Mouse (Mus musculus) stomach, embryonic 15.5 days (tissue): Measurements from ENCODE around the gene Pla1a. TPM values are rescaled to one million over a fixed set of nuclear protein-coding genes. Genes with fewer than 3 reads are reported as not detected.

Experiments used
- ATAC-seq: fragments of 200-750 bp; cut with Nextera tagmentation; 2 replicates; pipeline ENCODE4 v1.8.0; 2017; ENCODE audit warnings: low read depth, moderate number of reproducible peaks, moderate TSS enrichment; ENCODE audit not compliant: insufficient read depth, low FRiP score
- H3K27ac ChIP-seq: fragments of 300-500 bp; sonication (generic); 2 replicates; pipeline ENCODE4 v1.5.1; 2015; ENCODE audit warnings: mild to moderate bottlenecking, inconsistent platforms
- H3K27me3 ChIP-seq: fragments of 300-500 bp; sonication (generic); replicated peaks from 2 replicates; pipeline ENCODE4 v1.6.1; 2015; ENCODE audit warnings: inconsistent platforms
- H3K36me3 ChIP-seq: fragments of 300-500 bp; sonication (generic); 2 replicates; pipeline ENCODE4 v1.6.1; 2015; ENCODE audit warnings: inconsistent platforms
- H3K4me1 ChIP-seq: fragments of 300-500 bp; sonication (generic); 2 replicates; pipeline ENCODE4 v1.6.1; 2015; ENCODE audit warnings: inconsistent platforms
- H3K4me2 ChIP-seq: fragments of 300-500 bp; sonication (generic); 2 replicates; pipeline ENCODE4 v1.6.1; 2015; ENCODE audit warnings: mild to moderate bottlenecking, inconsistent platforms
- H3K4me3 ChIP-seq: fragments of 300-500 bp; sonication (generic); replicated peaks from 2 replicates; pipeline ENCODE4 v1.5.1; 2015; ENCODE audit warnings: inconsistent platforms
- H3K9ac ChIP-seq: fragments of 300-500 bp; sonication (generic); 2 replicates; pipeline ENCODE4 v1.6.1; 2015; ENCODE audit warnings: inconsistent platforms
- H3K9me3 ChIP-seq: fragments of 300-500 bp; sonication (generic); 2 replicates; pipeline ENCODE4 v1.6.1; 2016; ENCODE audit warnings: inconsistent platforms
- WGBS: fragments of 180-500 bp; shearing (Covaris S2); methylation state at CpG from one replicate; pipeline ENCODE4 v1.1.7; 2015; 5-methylcytosine and 5-hydroxymethylcytosine counted together
- polyA plus RNA-seq: library from polyadenylated mRNA; unstranded; fragments of >200 nt; fragmentation: Nextera tagmentation; extraction: Ambion mirVana; gene quantifications from 2 replicates; pipeline ENCODE4 v1.2.1, GENCODE M21; 2015

The Pla1a gene
- polyA plus RNA-seq, 1 experiment from 2014 or later, result 3.2 TPM

DNA sequence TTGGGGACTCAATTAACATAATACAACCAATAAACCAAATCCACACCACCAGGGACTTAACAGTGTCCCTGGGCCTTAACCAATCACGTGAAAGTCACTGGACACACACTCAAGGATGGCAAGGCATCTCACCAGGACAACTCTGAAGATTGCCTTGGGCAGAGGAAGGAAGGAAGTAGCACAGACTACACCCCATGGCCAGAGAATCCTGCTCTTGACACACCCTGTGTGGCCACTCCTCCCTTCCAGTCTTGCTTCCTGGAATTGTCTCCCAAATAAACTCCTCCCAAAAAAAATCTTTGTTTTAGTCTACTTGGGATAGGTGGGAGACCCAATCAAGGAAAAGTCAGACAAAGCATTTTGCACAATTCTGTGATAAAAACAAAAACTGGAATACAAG is 12.1 kb upstream of the Pla1a start:
- H3K4me3 ChIP-seq, result no peak overlapping the region
- no peak overlapping the region for H3K4me2 ChIP-seq
- no peak overlapping the region for H3K27ac ChIP-seq
- ATAC-seq, result no peak
- H3K4me1 ChIP-seq, result no peaks in the 10 kb centered on the region
- no peaks in the 10 kb centered on the region for H3K9me3 ChIP-seq
- H3K36me3 ChIP-seq, result peaks cover 36% of the 10 kb centered on the region
- WGBS, result 83% methylated on average over 1 of the region's 1 CpGs
- no peak overlapping the region for H3K9ac ChIP-seq
- H3K27me3 ChIP-seq, result no peaks in the 10 kb centered on the region

DNA sequence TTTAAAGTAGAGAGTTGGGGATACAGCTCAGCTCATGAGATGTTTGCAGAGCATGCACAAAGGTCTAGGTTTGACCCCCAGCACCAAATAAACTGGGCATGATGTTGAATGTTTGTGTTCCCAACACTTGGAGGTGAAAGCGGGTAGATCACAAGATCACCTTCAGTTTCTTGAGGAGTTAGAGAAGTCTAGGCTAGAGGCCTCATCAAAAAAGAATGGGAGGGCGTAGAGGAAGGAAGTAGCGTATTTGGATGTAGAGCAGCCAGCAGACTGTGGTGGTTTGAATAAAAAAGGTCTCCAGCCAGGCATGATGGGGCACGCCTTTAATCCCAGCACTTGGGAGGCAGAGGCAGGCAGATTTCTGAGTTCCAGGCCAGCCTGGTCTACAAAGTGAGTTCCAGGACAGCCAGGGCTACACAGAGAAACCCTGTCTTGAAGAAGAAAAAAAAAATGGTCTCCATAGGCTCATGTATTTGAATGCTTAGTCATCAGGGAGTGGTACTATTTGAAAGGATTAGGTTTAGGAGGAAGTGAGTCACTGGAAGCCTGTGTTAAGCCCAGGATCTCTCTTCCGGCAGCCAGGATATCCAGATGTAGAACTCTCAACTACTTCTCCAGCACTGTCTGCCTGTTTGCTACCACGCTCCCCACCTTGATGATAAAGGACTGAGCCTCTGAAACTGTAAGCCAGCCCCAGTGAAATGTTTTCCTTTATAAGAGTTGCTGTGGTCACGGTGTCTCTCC is 10.9 kb upstream of the Pla1a start:
- ATAC-seq, result no peak
- Histone ChIP-seq H3K9me3 (no peaks in the 10 kb centered on the region), H3K27me3 (no peaks in the 10 kb centered on the region), H3K4me3 (no peak overlapping the region), H3K27ac (no peak overlapping the region), H3K4me2 (no peak overlapping the region), H3K4me1 (no peaks in the 10 kb centered on the region), H3K9ac (no peak overlapping the region), H3K36me3 (peaks cover 36% of the 10 kb centered on the region)
- 93% methylated on average over 7 of the region's 7 CpGs for WGBS

DNA sequence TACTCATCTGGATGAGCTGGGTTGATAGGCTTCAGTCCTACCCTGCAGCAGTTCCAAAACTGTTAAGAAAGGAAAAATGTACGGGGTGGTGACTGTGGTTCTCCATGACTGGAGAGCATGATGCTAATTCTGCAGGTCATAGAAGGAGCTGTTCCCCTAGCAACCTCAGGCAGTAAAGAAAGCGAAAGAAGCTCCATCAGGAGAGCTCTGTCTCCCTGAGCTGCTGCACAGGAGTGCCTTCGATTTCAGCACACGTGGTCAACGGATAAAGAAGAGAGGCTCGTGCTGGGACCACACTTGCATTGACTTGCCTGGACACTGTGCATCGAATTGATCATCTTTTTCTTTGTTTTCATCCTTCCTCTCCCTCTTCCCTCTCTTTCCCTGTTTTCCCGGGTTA is 9.3 kb upstream of the Pla1a start:
- H3K4me1 ChIP-seq, result no peaks in the 10 kb centered on the region
- no peak for ATAC-seq
- H3K4me2 ChIP-seq, result no peak overlapping the region
- peaks cover 32% of the 10 kb centered on the region for H3K36me3 ChIP-seq
- H3K27ac ChIP-seq, result no peak overlapping the region
- no peak overlapping the region for H3K4me3 ChIP-seq
- no peaks in the 10 kb centered on the region for H3K27me3 ChIP-seq
- no peaks in the 10 kb centered on the region for H3K9me3 ChIP-seq
- WGBS, result 81% methylated on average over 8 of the region's 8 CpGs
- no peak overlapping the region for H3K9ac ChIP-seq

DNA sequence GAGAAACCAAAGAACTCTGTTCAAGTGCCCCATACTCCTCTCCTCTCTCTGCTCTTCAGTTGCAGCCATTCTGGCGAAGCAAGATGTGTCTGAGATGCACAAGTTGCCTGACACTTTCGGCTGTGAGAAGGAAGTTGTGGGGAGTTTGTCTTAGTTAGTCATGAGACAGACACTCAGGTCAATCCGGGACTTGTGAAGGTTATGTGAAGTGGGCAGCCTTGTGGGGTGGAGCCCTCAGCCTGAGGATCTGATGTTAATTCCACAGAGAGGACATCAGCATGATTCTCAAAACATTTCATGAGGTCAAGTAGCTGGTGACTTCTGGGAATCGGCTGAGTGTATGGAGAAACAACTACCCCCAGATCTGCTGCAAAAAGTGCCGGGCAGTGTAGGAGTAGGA is 8.7 kb upstream of the Pla1a start:
- Histone ChIP-seq H3K9ac (no peak overlapping the region), H3K4me1 (no peaks in the 10 kb centered on the region), H3K27me3 (no peaks in the 10 kb centered on the region), H3K4me3 (no peak overlapping the region), H3K27ac (no peak overlapping the region), H3K4me2 (no peak overlapping the region), H3K9me3 (no peaks in the 10 kb centered on the region), H3K36me3 (peaks cover 27% of the 10 kb centered on the region)
- ATAC-seq, result no peak
- WGBS, result 72% methylated on average over 5 of the region's 5 CpGs

DNA sequence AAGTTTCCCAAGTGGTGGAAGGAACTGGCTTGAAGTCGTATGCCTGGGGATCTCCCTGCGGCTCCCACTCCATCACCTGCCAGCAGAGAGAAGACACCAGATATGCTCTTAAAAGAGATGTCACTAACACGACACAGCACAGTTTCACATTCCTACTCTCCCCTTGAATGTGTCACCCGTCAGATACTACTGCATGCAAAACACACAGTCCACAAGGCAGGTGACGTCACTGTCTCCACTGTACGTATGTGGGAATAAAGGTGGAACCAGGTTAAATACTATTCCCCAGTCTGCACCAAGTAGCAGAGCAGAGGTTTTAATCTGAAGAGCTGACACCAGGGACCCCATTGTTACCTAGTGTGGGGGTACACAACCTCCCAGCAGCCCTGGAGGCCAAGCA is 7.5 kb upstream of the Pla1a start:
- no peak overlapping the region for H3K27ac ChIP-seq
- H3K36me3 ChIP-seq, result peaks cover 16% of the 10 kb centered on the region
- H3K27me3 ChIP-seq, result no peaks in the 10 kb centered on the region
- no peak for ATAC-seq
- H3K4me3 ChIP-seq, result no peak overlapping the region
- no peak overlapping the region for H3K9ac ChIP-seq
- no peaks in the 10 kb centered on the region for H3K9me3 ChIP-seq
- H3K4me1 ChIP-seq, result no peaks in the 10 kb centered on the region
- 70% methylated on average over 6 of the region's 6 CpGs for WGBS
- no peak overlapping the region for H3K4me2 ChIP-seq

DNA sequence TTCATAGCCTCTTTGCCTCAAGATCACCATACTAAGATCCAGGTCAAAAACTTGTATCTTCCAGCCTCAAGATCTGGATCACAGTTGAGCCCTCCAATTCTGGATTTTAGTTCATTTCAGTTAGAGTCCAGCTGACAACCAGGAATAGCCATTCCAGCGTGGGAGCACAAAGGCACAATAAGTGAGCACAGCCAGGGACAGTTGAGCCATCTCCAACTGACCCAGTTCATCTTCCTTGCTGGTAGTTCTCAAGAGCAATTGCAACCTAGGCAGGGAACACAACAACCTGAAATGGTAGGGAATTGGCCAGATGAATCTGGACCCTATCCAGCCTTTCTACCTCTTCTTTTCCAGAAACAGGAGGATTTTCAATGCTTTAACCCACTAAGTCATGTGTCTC is 6.2 kb upstream of the Pla1a start:
- H3K9ac ChIP-seq, result no peak overlapping the region
- H3K9me3 ChIP-seq, result no peaks in the 10 kb centered on the region
- 86% methylated on average over 1 of the region's 1 CpGs for WGBS
- H3K27ac ChIP-seq, result no peak overlapping the region
- H3K4me2 ChIP-seq, result no peak overlapping the region
- no peaks in the 10 kb centered on the region for H3K4me1 ChIP-seq
- peaks cover 6% of the 10 kb centered on the region for H3K36me3 ChIP-seq
- no peak for ATAC-seq
- no peaks in the 10 kb centered on the region for H3K27me3 ChIP-seq
- H3K4me3 ChIP-seq, result no peak overlapping the region

DNA sequence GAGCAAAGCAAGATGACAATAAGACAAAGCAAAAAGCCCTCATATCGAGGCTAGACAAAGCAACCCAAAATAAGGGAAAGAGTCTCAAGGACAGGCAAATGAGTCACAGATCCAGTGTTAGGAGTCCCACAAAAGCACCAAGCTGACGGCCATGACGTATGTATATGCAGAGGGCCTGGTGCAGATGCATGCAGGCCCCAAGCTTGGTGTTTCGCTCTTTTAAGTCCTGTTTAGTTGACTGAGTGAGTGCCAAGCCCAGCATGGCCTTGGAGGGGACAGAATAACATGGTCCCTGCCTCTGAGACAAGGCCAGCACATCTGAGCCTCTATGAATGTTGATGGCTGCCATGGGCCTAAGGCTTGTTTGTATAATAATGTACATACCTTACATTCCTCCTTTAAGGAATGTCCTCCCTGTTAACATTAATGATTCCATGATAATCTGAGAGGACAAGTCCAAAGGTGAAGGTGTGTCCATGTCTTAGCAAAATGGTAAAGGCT is 1.4 kb upstream of the Pla1a start:
- WGBS, result 77% methylated on average over 4 of the region's 4 CpGs

DNA sequence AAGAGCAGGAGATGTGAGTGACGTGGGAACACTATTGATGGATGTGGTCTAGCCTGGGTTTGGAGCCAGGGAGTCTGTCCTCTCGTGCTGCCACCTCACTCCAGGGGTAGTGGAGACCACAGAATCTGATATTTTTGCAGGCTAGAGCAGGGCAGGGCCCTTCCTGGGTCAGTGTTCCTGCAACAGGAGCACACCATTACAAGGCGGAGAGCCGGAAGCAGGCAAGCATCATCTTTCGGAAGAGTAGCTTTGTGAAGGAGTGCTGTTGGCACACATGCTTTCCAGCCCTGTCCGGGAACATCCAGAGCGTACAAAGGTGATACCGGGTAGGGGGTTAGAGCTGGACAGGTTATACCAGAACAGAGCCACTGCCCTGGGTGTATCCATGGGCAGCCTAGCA is 569 bp upstream of the Pla1a start:
- Histone ChIP-seq H3K36me3 (no peaks in the 10 kb centered on the region), H3K4me2 (no peak overlapping the region), H3K27ac (no peak overlapping the region), H3K9ac (no peak overlapping the region), H3K4me3 (no peak overlapping the region), H3K4me1 (no peaks in the 10 kb centered on the region), H3K9me3 (no peaks in the 10 kb centered on the region), H3K27me3 (no peaks in the 10 kb centered on the region)
- WGBS, result 87% methylated on average over 8 of the region's 8 CpGs
- ATAC-seq, result no peak

More for the DNA sequence above, 1.4 kb upstream of the Pla1a start:
- no peaks in the 10 kb centered on the region for H3K27me3 ChIP-seq
- ATAC-seq, result no peak
- H3K36me3 ChIP-seq, result no peaks in the 10 kb centered on the region
- H3K4me2 ChIP-seq, result no peak overlapping the region
- H3K9me3 ChIP-seq, result no peaks in the 10 kb centered on the region
- no peaks in the 10 kb centered on the region for H3K4me1 ChIP-seq
- no peak overlapping the region for H3K27ac ChIP-seq
- no peak overlapping the region for H3K9ac ChIP-seq
- H3K4me3 ChIP-seq, result no peak overlapping the region

DNA sequence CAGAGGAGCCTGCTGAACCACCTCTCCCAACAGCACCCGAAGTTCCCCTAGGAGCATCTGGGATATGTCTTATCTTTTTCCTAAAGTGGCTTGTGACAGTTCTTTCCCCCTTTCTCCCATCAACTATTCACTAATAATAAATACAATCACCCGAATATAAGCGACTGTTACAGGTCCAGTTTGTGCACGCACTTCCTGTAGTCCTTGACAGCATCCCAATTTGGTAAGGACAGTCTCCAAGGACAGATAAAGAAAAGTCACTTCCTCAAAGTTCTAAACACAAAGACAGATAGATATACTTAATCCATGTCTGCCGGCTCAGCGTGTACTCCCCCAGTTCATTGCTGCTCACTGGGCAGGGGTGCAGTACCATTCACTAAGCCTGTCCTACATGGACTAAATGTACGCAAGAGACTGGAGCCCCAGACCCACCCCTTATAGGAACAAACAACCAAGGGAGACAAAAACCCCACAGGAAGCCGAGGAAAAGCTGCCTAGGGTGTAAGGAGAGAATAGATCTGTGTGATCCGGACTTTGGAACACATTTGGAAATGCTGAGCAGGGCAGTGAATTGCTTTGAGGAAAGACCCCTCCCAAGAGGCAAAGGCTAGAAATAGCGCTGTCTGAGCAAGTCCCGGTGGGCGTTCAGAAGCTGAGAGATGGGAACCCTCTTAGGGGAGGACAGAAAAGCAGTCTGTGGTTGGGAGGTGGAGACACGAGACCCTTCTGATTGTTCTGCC is 1.3 kb downstream of the Pla1a start:
- Histone ChIP-seq H3K9ac (no peak overlapping the region), H3K9me3 (no peaks in the 10 kb centered on the region), H3K4me2 (no peak overlapping the region), H3K36me3 (no peaks in the 10 kb centered on the region), H3K4me1 (no peaks in the 10 kb centered on the region), H3K4me3 (no peak overlapping the region), H3K27ac (no peak overlapping the region), H3K27me3 (no peaks in the 10 kb centered on the region)
- no peak for ATAC-seq
- 49% methylated on average over 13 of the region's 13 CpGs for WGBS

DNA sequence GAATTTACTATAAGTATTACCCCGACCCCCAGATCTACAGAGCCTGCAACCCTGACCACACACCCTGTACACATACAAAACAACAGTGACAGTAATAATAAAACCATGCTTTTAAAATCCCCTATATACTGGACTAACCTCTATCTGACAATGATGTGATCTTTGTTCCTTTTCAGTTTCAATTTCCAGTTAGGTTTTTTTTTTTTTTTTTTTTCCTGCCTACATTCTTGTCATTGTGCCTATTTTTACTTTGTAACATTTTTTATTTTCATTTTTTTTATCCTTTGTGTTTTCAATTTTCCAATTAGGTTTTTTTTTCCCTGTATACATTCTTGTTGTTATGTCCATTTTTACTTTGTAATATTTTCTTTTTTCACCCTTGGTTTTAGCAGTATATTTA is 7.1 kb downstream of the Pla1a start:
- ATAC-seq, result no peak
- no peak overlapping the region for H3K4me2 ChIP-seq
- no peaks in the 10 kb centered on the region for H3K27me3 ChIP-seq
- H3K36me3 ChIP-seq, result no peaks in the 10 kb centered on the region
- H3K4me3 ChIP-seq, result no peak overlapping the region
- H3K9me3 ChIP-seq, result no peaks in the 10 kb centered on the region
- no peak overlapping the region for H3K9ac ChIP-seq
- H3K27ac ChIP-seq, result no peak overlapping the region
- WGBS, result 72% methylated on average over 1 of the region's 1 CpGs
- H3K4me1 ChIP-seq, result no peaks in the 10 kb centered on the region

DNA sequence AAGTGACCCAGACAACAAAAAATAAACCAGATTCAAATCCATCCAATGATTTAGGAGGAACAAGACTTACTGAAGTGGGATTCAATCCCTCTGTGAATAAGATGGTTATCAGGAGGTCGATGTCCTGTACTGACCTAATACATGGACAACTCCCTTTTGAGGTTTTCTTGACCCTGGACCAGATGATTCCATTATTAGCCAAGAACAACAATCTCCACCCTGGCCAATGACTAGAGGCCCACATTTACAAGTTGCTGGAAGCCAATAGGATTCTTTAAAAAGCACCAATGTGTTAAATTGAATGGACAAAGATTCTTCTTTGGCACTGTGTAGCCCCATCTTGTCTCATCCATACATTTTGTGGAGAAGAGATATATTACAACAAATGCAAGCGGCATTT is 7.6 kb downstream of the Pla1a start:
- Histone ChIP-seq H3K27me3 (no peaks in the 10 kb centered on the region), H3K36me3 (no peaks in the 10 kb centered on the region), H3K4me2 (no peak overlapping the region), H3K9me3 (no peaks in the 10 kb centered on the region), H3K9ac (no peak overlapping the region), H3K4me1 (no peaks in the 10 kb centered on the region), H3K27ac (no peak overlapping the region), H3K4me3 (no peak overlapping the region)
- WGBS, result 78% methylated on average over 2 of the region's 2 CpGs
- ATAC-seq, result no peak

DNA sequence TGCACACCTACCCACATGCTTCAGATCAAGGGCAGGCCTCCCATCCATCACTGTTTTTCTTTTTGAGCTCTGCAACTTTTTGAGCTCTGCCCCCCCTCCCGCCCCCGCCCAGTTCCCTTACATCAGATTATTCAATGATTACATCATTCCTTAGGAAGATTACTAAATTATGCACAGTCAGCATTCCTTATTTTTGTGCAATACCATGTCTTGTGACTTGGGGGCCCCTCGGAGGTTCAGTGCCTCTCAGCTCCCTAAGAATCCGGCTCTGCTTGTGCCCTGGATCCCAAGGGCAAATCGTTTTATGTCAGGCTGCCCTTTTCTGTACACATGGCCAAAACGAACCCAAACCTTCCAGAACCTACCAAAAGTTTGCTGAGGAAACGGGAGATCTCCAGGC is 18.0 kb downstream of the Pla1a start:
- H3K4me3 ChIP-seq, result no peak overlapping the region
- no peak overlapping the region for H3K27ac ChIP-seq
- no peaks in the 10 kb centered on the region for H3K36me3 ChIP-seq
- no peaks in the 10 kb centered on the region for H3K9me3 ChIP-seq
- 75% methylated on average over 7 of the region's 7 CpGs for WGBS
- H3K9ac ChIP-seq, result no peak overlapping the region
- H3K27me3 ChIP-seq, result no peaks in the 10 kb centered on the region
- no peaks in the 10 kb centered on the region for H3K4me1 ChIP-seq
- ATAC-seq, result no peak
- no peak overlapping the region for H3K4me2 ChIP-seq
